Mouse (Mus musculus): Measurements from ENCODE around the gene Gm45711. TPM values are rescaled to one million over a fixed set of nuclear protein-coding genes. Genes with fewer than 3 reads are reported as not detected.

Gene Gm45711
- total and polyA plus RNA-seq, 2 experiments from 2014 or later: not detected

- no peaks in the 10 kb centered on the region for H3K4me1 ChIP-seq (ENCODE audit: insufficient read depth, low read length)
- peak overlapping the region; percentile 63 for H3K9ac ChIP-seq (replicated peaks; ENCODE audit: low read length, poor library complexity, severe bottlenecking)
- H3K27ac ChIP-seq (ENCODE audit: low read depth, low read length): peak overlapping the region; percentile 48
- TF ChIP-seq CTCF (IDR thresholded peaks at IDR 0.05): peak; percentile 70
- peak; percentile 73 for DNase-seq (ENCODE audit: low spot score)
- peak; percentile 68 for ATAC-seq (ENCODE audit: low FRiP score)
- H3K9me3 ChIP-seq (ENCODE audit: low read length): no peaks in the 10 kb centered on the region
- peak overlapping the region; percentile 59 for H3K4me3 ChIP-seq (ENCODE audit: low read depth, low read length)
- H3K4me2 ChIP-seq (ENCODE audit: low read depth, low read length, poor library complexity, severe bottlenecking): peak overlapping the region; percentile 89
- 0 out of 2 replicates have a peak, but pooled peaks cover 2% of the 10 kb centered on the region for H3K36me3 ChIP-seq (ENCODE audit: insufficient read depth, low read length)
- H3K27me3 ChIP-seq (ENCODE audit: insufficient read depth, low read length): no peaks in the 10 kb centered on the region
- WGBS: under 1% methylated on average over 52 of the region's 54 CpGs
Observed at GRCm38 (mm10) chr8:104340233-104341105, 30.6 kb upstream of the Gm45711 start.

GRCm38 (mm10) chr8:104339983-104340232 lies 30.0 kb upstream of the Gm45711 start:
- no peaks in the 10 kb centered on the region for H3K27me3 ChIP-seq (ENCODE audit: insufficient read depth, low read length)

DNA sequence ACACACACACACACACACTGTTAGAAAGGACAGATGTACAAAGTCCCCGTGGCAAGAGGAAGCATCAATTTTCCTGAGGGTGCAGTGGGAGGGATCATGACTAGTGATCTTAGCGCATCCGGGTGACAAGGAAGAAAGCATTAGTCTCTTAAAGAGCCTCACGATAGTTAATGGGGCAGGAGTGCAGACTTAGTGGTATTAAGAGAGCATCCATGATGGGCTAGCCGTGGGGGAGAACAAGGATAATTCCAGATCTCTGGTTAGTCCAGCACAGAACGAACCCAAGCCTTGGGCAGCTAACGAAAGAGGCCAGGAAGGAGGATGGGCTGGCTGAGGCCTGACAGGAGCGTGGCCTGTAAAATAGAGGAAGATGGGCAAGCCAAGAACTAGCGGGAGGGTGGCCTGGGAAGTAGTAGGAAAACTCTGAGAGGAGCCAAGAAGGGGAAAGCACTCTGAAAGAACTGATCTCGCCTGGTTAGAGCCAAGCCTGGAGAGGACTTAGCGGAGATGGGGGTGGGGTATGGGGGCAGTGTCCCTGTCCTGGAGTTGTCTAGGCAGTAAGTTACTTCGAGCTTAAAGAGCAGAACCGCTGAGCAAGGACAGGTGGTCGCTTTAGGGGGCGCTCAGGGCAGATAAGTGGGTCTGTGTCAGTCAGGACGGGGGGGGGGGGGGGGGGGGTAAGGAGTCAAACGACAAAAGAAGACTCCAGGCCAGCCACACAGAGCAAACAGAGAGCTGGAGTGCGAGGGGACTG lies 29.5 kb upstream of the Gm45711 start, which contains the start of gene Cmtm3:
Cmtm3 (plus strand) TSS at position 182 of the 754 bp plus-strand sequence.
- 15% methylated on average over 18 of the region's 18 CpGs for WGBS
- no peak for ATAC-seq (ENCODE audit: low FRiP score)
- H3K9me3 ChIP-seq (ENCODE audit: low read length): no peaks in the 10 kb centered on the region
- H3K4me1 ChIP-seq (ENCODE audit: insufficient read depth, low read length): no peaks in the 10 kb centered on the region
- peak within 1 kb of the TSS; percentile 48 for H3K27ac ChIP-seq (ENCODE audit: low read depth, low read length)
- no peaks in the 10 kb centered on the region for H3K36me3 ChIP-seq (ENCODE audit: insufficient read depth, low read length)
- no peak for TF ChIP-seq CTCF (IDR thresholded peaks at IDR 0.05)
- peak within 1 kb of the TSS; percentile 89 for H3K4me2 ChIP-seq (ENCODE audit: low read depth, low read length, poor library complexity, severe bottlenecking)
- peak within 1 kb of the TSS; percentile 59 for H3K4me3 ChIP-seq (ENCODE audit: low read depth, low read length)
- peak; percentile 61 for DNase-seq (ENCODE audit: low spot score)
- peak within 1 kb of the TSS; percentile 63 for H3K9ac ChIP-seq (replicated peaks; ENCODE audit: low read length, poor library complexity, severe bottlenecking)
- H3K27me3 ChIP-seq (ENCODE audit: insufficient read depth, low read length): no peaks in the 10 kb centered on the region

More at GRCm38 (mm10) chr8:104339983-104340232, 30.0 kb upstream of the Gm45711 start:
- TF ChIP-seq CTCF (IDR thresholded peaks at IDR 0.05): no peak
- Histone ChIP-seq H3K9me3 (ENCODE audit: low read length) (no peaks in the 10 kb centered on the region), H3K4me2 (ENCODE audit: low read depth, low read length, poor library complexity, severe bottlenecking) (peak overlapping the region; percentile 89), H3K9ac (replicated peaks; ENCODE audit: low read length, poor library complexity, severe bottlenecking) (peak overlapping the region; percentile 63), H3K4me1 (ENCODE audit: insufficient read depth, low read length) (no peaks in the 10 kb centered on the region), H3K36me3 (ENCODE audit: insufficient read depth, low read length) (0 out of 2 replicates have a peak, but pooled peaks cover 2% of the 10 kb centered on the region), H3K27ac (ENCODE audit: low read depth, low read length) (peak overlapping the region; percentile 12; the same call in 1 of the 2 replicates), H3K4me3 (ENCODE audit: low read depth, low read length) (peak overlapping the region; percentile 59)
- DNase-seq (ENCODE audit: low spot score): no peak
- ATAC-seq (ENCODE audit: low FRiP score): no peak
- WGBS: 2% methylated on average over 6 of the region's 6 CpGs

GRCm38 (mm10) chr8:104337890-104338289 lies 28.0 kb upstream of the Gm45711 start:
- DNase-seq (ENCODE audit: low spot score) (no peak), ATAC-seq (ENCODE audit: low FRiP score) (no peak)
- no peak; the same call in 1 of the 2 replicates for TF ChIP-seq CTCF (IDR thresholded peaks at IDR 0.05)
- Histone ChIP-seq H3K4me1 (ENCODE audit: insufficient read depth, low read length) (no peaks in the 10 kb centered on the region), H3K36me3 (ENCODE audit: insufficient read depth, low read length) (no peaks in the 10 kb centered on the region), H3K9ac (replicated peaks; ENCODE audit: low read length, poor library complexity, severe bottlenecking) (no peak overlapping the region), H3K27me3 (ENCODE audit: insufficient read depth, low read length) (no peaks in the 10 kb centered on the region), H3K27ac (ENCODE audit: low read depth, low read length) (no peak overlapping the region), H3K4me3 (ENCODE audit: low read depth, low read length) (no peak overlapping the region), H3K9me3 (ENCODE audit: low read length) (no peaks in the 10 kb centered on the region), H3K4me2 (ENCODE audit: low read depth, low read length, poor library complexity, severe bottlenecking) (no peak overlapping the region)
- 56% methylated on average over 3 of the region's 3 CpGs for WGBS

DNA sequence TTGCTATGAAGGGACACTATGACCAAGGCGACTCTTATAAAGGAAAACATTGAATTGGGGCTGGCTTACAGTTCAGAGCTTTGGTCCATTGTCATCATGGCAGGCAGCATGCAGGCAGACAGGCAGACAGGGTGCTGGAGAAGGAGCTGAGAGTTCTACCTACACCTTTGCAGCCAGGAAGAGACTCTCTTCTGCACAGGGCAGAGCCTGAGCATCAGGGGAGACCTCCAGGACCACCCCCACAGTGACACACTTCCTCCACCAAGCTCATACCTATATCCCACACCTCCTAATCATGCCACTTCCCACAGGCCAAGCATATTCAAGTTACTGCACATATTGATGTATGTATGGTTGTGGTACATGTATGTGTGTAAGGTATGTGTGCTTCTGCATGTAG lies 26.9 kb upstream of the Gm45711 start:
- ATAC-seq (ENCODE audit: low FRiP score) (no peak), DNase-seq (ENCODE audit: low spot score) (no peak)
- Histone ChIP-seq H3K4me2 (ENCODE audit: low read depth, low read length, poor library complexity, severe bottlenecking) (no peak overlapping the region), H3K4me3 (ENCODE audit: low read depth, low read length) (no peak overlapping the region), H3K27me3 (ENCODE audit: insufficient read depth, low read length) (no peaks in the 10 kb centered on the region), H3K4me1 (ENCODE audit: insufficient read depth, low read length) (no peaks in the 10 kb centered on the region), H3K27ac (ENCODE audit: low read depth, low read length) (no peak overlapping the region), H3K36me3 (ENCODE audit: insufficient read depth, low read length) (no peaks in the 10 kb centered on the region), H3K9me3 (ENCODE audit: low read length) (no peaks in the 10 kb centered on the region), H3K9ac (replicated peaks; ENCODE audit: low read length, poor library complexity, severe bottlenecking) (no peak overlapping the region)
- no peak for TF ChIP-seq CTCF (IDR thresholded peaks at IDR 0.05)
- WGBS: 84% methylated on average over 1 of the region's 1 CpGs

GRCm38 (mm10) chr8:104334196-104334595 lies 24.3 kb upstream of the Gm45711 start:
- WGBS: 60% methylated on average over 1 of the region's 1 CpGs

More at GRCm38 (mm10) chr8:104334196-104334595, 24.3 kb upstream of the Gm45711 start:
- Histone ChIP-seq H3K4me2 (ENCODE audit: low read depth, low read length, poor library complexity, severe bottlenecking) (no peak overlapping the region), H3K9ac (replicated peaks; ENCODE audit: low read length, poor library complexity, severe bottlenecking) (no peak overlapping the region), H3K27ac (ENCODE audit: low read depth, low read length) (no peak overlapping the region), H3K27me3 (ENCODE audit: insufficient read depth, low read length) (no peaks in the 10 kb centered on the region), H3K4me1 (ENCODE audit: insufficient read depth, low read length) (no peaks in the 10 kb centered on the region), H3K36me3 (ENCODE audit: insufficient read depth, low read length) (no peaks in the 10 kb centered on the region), H3K4me3 (ENCODE audit: low read depth, low read length) (no peak overlapping the region), H3K9me3 (ENCODE audit: low read length) (no peaks in the 10 kb centered on the region)
- DNase-seq (ENCODE audit: low spot score) (no peak), ATAC-seq (ENCODE audit: low FRiP score) (no peak)
- TF ChIP-seq CTCF (IDR thresholded peaks at IDR 0.05): no peak

Measured in midbrain, postnatal 0 days (tissue).